Mouse (Mus musculus): ENCODE measurements around the gene Hist1h2af.
"Not testable (repeated sequence)": the region's sequence is repeated elsewhere in the genome, so short reads cannot be mapped to it uniquely, and the experiment has no call there.

DNA sequence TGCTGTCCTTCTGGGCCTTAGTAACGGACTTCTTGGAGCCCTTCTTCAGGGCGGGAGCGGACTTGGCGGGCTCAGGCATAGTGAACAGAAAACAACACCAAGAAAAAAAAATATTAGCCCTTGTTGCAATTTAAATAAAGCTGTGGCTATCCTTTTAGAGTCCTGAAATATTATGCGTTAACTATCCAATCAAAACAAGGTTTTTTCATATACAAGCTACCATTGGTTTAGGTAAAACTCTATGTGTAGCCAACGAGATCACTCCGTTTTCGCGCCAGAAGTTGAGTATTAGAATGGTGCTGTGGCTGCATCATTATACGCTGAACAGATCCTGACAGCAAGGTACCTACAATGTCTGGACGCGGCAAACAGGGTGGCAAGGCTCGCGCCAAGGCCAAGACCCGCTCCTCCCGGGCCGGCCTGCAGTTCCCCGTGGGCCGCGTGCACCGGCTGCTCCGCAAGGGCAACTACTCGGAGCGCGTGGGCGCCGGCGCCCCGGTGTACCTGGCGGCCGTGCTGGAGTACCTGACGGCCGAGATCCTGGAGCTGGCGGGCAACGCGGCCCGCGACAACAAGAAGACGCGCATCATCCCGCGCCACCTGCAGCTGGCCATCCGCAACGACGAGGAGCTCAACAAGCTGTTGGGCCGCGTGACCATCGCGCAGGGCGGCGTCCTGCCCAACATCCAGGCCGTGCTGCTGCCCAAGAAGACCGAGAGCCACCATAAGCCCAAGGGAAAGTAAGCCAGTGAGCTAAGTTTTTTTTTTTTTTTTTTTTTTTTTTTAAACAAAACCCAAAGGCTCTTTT, at the start of gene Hist1h2af:
- not testable (repeated sequence) for TF ChIP-seq CTCF (IDR thresholded peaks at IDR 0.05; ENCODE audit: borderline replicate concordance, control insufficient read depth, extremely low read depth, insufficient read depth, low read length, poor library complexity); POLR2A (IDR thresholded peaks at IDR 0.05; ENCODE audit: control insufficient read depth, extremely low read depth, insufficient read depth, low read length, poor library complexity)
